Mouse (Mus musculus): ENCODE data around the gene Cacna2d4. TPM values are rescaled to one million over a fixed set of nuclear protein-coding genes. Genes with fewer than 3 reads are reported as not detected.

The Cacna2d4 gene
- polyA plus RNA-seq, 1 experiment from 2014 or later: 0.45 TPM

- Histone ChIP-seq H3K36me3 (no peaks in the 10 kb centered on the region), H3K27ac (replicated peaks) (peak overlapping the region; percentile 56), H3K4me2 (0 out of 2 replicates have a peak overlapping the region, but pooled peaks have one; percentile 30), H3K4me1 (replicated peaks) (peaks cover 25% of the 10 kb centered on the region), H3K4me3 (no peak overlapping the region), H3K9me3 (no peaks in the 10 kb centered on the region), H3K9ac (no peak overlapping the region), H3K27me3 (no peaks in the 10 kb centered on the region)
- 68% methylated on average over 12 of the region's 12 CpGs for WGBS
- peak; percentile 49; the same call in 1 of the 2 replicates for ATAC-seq (ENCODE audit: low FRiP score, low read depth)
These were observed 11.1 kb upstream of the Cacna2d4 start for GRCm38 (mm10) chr6:119225226-119225625.

GRCm38 (mm10) chr6:119225731-119226130, 10.6 kb upstream of the Cacna2d4 start:
- Histone ChIP-seq H3K9ac (no peak overlapping the region), H3K9me3 (no peaks in the 10 kb centered on the region), H3K27me3 (no peaks in the 10 kb centered on the region), H3K36me3 (no peaks in the 10 kb centered on the region), H3K27ac (replicated peaks) (no peak overlapping the region), H3K4me2 (no peak overlapping the region), H3K4me3 (no peak overlapping the region), H3K4me1 (replicated peaks) (peaks cover 21% of the 10 kb centered on the region)
- WGBS: 81% methylated on average over 6 of the region's 6 CpGs
- no peak for ATAC-seq (ENCODE audit: low FRiP score, low read depth)

DNA sequence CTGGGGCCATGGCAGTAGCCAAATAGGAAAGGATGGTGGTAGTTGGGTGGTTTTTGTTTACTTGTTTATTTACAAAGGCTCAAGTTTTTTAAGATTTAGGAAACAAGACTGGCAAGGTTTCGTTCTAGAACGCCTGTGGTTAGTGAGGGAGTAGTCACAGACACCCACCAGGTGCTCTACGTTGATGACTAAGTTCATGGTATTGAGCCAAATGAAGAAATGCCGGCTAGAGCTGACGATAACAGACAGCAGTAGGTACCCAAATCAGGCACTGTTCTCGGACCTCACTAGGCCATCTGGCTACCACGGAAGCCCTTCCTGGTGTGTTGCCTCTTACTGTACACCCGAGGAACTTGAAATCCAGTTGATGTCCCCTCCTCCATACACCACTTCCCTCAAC, 9.3 kb upstream of the Cacna2d4 start:
- no peak for ATAC-seq (ENCODE audit: low FRiP score, low read depth)
- H3K27ac ChIP-seq (replicated peaks): no peak overlapping the region
- WGBS: 92% methylated on average over 8 of the region's 8 CpGs
- H3K4me2 ChIP-seq: no peak overlapping the region
- H3K4me3 ChIP-seq: no peak overlapping the region
- H3K27me3 ChIP-seq: no peaks in the 10 kb centered on the region
- H3K36me3 ChIP-seq: no peaks in the 10 kb centered on the region
- H3K9me3 ChIP-seq: no peaks in the 10 kb centered on the region
- H3K4me1 ChIP-seq (replicated peaks): peaks cover 18% of the 10 kb centered on the region
- H3K9ac ChIP-seq: no peak overlapping the region

- no peak overlapping the region for H3K4me3 ChIP-seq
- 84% methylated on average over 11 of the region's 11 CpGs for WGBS
These were observed 7.3 kb upstream of the Cacna2d4 start for GRCm38 (mm10) chr6:119228861-119229603.

DNA sequence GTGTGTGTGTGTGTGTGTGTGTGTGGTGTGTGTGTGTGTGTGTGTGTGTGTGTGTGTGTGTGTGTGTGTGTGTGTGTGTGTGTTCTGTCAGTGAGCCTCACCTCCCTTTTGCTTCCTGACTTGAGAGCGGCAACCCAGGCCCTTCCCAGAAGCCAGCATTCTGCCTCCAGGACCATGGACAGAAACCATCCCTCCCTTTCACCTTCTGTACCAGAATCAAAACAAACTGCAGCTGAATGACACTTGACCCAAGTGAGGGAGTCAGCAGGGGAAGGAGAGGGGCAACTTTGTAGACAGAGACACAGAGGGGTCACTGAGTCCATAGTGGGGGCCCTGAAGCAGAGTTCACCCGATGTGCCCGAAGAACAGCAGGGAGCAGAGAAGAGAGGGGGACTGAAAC, 3.3 kb upstream of the Cacna2d4 start:
- H3K4me1 ChIP-seq (replicated peaks): peaks cover 20% of the 10 kb centered on the region
- no peak overlapping the region for H3K27ac ChIP-seq (replicated peaks)
- H3K9me3 ChIP-seq: no peaks in the 10 kb centered on the region
- H3K4me3 ChIP-seq: no peak overlapping the region
- H3K4me2 ChIP-seq: no peak overlapping the region
- no peaks in the 10 kb centered on the region for H3K27me3 ChIP-seq
- no peaks in the 10 kb centered on the region for H3K36me3 ChIP-seq
- WGBS: 64% methylated on average over 3 of the region's 3 CpGs
- no peak overlapping the region for H3K9ac ChIP-seq
- no peak for ATAC-seq (ENCODE audit: low FRiP score, low read depth)

More at GRCm38 (mm10) chr6:119228861-119229603, 7.3 kb upstream of the Cacna2d4 start:
- H3K27ac ChIP-seq (replicated peaks): no peak overlapping the region
- H3K9ac ChIP-seq: no peak overlapping the region
- H3K27me3 ChIP-seq: no peaks in the 10 kb centered on the region
- no peaks in the 10 kb centered on the region for H3K36me3 ChIP-seq
- H3K4me1 ChIP-seq (replicated peaks): peaks cover 16% of the 10 kb centered on the region
- no peaks in the 10 kb centered on the region for H3K9me3 ChIP-seq
- H3K4me2 ChIP-seq: no peak overlapping the region
- no peak for ATAC-seq (ENCODE audit: low FRiP score, low read depth)

- no peak overlapping the region for H3K9ac ChIP-seq
- H3K27ac ChIP-seq (replicated peaks): no peak overlapping the region
- H3K27me3 ChIP-seq: no peaks in the 10 kb centered on the region
- H3K4me2 ChIP-seq: no peak overlapping the region
- no peak for ATAC-seq (ENCODE audit: low FRiP score, low read depth)
- 80% methylated on average over 5 of the region's 5 CpGs for WGBS
- H3K4me1 ChIP-seq (replicated peaks): peaks cover 24% of the 10 kb centered on the region
- H3K36me3 ChIP-seq: no peaks in the 10 kb centered on the region
- no peaks in the 10 kb centered on the region for H3K9me3 ChIP-seq
- H3K4me3 ChIP-seq: no peak overlapping the region
These were observed 885 bp upstream of the Cacna2d4 start for GRCm38 (mm10) chr6:119235441-119235840.

GRCm38 (mm10) chr6:119237427-119237989, 1.2 kb downstream of the Cacna2d4 start:
- Histone ChIP-seq H3K4me1 (replicated peaks) (peaks cover 33% of the 10 kb centered on the region), H3K4me2 (peak overlapping the region; percentile 11; the same call in 1 of the 2 replicates), H3K36me3 (no peaks in the 10 kb centered on the region), H3K4me3 (no peak overlapping the region), H3K9ac (no peak overlapping the region), H3K27me3 (no peaks in the 10 kb centered on the region), H3K9me3 (no peaks in the 10 kb centered on the region), H3K27ac (replicated peaks) (peak overlapping the region; percentile 81)
- 33% methylated on average over 8 of the region's 8 CpGs for WGBS
- peak; percentile 94 for ATAC-seq (ENCODE audit: low FRiP score, low read depth)

DNA sequence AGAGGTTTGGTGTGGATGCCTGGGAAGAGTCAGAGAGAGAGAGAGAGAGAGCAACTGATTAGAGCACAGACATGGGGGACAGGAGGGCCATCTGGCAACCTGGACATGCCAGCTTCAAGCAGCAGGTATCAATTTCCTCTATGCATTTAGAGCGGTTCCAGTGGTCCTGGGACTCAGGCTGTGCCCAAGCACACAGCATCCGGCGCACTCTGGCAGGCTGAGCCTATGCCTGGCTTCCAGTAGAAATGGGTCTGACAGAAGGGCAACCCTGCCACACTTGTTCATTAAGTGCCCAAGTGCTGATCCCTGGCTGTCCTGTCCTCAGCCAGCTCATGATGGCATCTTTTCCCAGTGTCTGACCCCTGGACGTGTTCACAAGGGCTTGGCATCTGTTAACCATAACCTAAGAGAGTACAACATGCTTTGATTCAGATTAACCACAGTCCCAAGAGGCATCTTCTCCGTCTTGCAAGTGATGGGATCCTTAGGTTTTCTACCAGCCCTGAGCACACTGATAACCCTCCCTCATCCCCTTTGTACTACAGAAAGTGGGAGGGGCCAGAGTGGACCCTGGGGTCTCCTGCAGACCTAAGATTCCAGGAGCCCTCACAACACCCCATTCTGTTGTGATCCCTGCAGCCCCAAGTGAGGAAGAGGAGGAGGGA, 3.1 kb downstream of the Cacna2d4 start:
- ATAC-seq (ENCODE audit: low FRiP score, low read depth): no peak
- 77% methylated on average over 5 of the region's 5 CpGs for WGBS
- Histone ChIP-seq H3K4me3 (no peak overlapping the region), H3K4me1 (replicated peaks) (peaks cover 33% of the 10 kb centered on the region), H3K36me3 (no peaks in the 10 kb centered on the region), H3K9me3 (no peaks in the 10 kb centered on the region), H3K4me2 (no peak overlapping the region), H3K27ac (replicated peaks) (no peak overlapping the region), H3K9ac (no peak overlapping the region), H3K27me3 (no peaks in the 10 kb centered on the region)

- H3K27ac ChIP-seq (replicated peaks): no peak overlapping the region
- no peaks in the 10 kb centered on the region for H3K27me3 ChIP-seq
- H3K36me3 ChIP-seq: no peaks in the 10 kb centered on the region
- no peak overlapping the region for H3K4me2 ChIP-seq
- H3K9ac ChIP-seq: no peak overlapping the region
- no peak for ATAC-seq (ENCODE audit: low FRiP score, low read depth)
- H3K4me1 ChIP-seq (replicated peaks): peaks cover 33% of the 10 kb centered on the region
- WGBS: 76% methylated on average over 7 of the region's 7 CpGs
- H3K9me3 ChIP-seq: no peaks in the 10 kb centered on the region
- no peak overlapping the region for H3K4me3 ChIP-seq
These were observed 3.9 kb downstream of the Cacna2d4 start for GRCm38 (mm10) chr6:119240256-119240655.

GRCm38 (mm10) chr6:119240871-119241705, 4.8 kb downstream of the Cacna2d4 start:
- Histone ChIP-seq H3K4me2 (no peak overlapping the region), H3K27me3 (no peaks in the 10 kb centered on the region), H3K4me3 (no peak overlapping the region), H3K4me1 (replicated peaks) (peaks cover 32% of the 10 kb centered on the region), H3K36me3 (no peaks in the 10 kb centered on the region), H3K9me3 (no peaks in the 10 kb centered on the region), H3K27ac (replicated peaks) (no peak overlapping the region), H3K9ac (no peak overlapping the region)
- WGBS: 67% methylated on average over 21 of the region's 21 CpGs
- ATAC-seq (ENCODE audit: low FRiP score, low read depth): no peak

- no peak overlapping the region for H3K27ac ChIP-seq (replicated peaks)
- H3K9me3 ChIP-seq: no peaks in the 10 kb centered on the region
- ATAC-seq (ENCODE audit: low FRiP score, low read depth): no peak
- no peak overlapping the region for H3K4me3 ChIP-seq
- H3K4me1 ChIP-seq (replicated peaks): peaks cover 6% of the 10 kb centered on the region
- H3K4me2 ChIP-seq: no peak overlapping the region
- H3K36me3 ChIP-seq: no peaks in the 10 kb centered on the region
- no peaks in the 10 kb centered on the region for H3K27me3 ChIP-seq
- no peak overlapping the region for H3K9ac ChIP-seq
- 51% methylated on average over 2 of the region's 2 CpGs for WGBS
These were observed 9.8 kb downstream of the Cacna2d4 start for GRCm38 (mm10) chr6:119246082-119246481.

All from hindbrain, embryonic 15.5 days (tissue).